Mouse (Mus musculus): ENCODE measurements around the gene Olfr1229. TPM values are rescaled to one million over a fixed set of nuclear protein-coding genes. Genes with fewer than 3 reads are reported as not detected.

Olfr1229 gene
- polyA plus RNA-seq (2012; ENCODE audit: insufficient read depth, low replicate concordance) = not detected in 2 replicates

DNA sequence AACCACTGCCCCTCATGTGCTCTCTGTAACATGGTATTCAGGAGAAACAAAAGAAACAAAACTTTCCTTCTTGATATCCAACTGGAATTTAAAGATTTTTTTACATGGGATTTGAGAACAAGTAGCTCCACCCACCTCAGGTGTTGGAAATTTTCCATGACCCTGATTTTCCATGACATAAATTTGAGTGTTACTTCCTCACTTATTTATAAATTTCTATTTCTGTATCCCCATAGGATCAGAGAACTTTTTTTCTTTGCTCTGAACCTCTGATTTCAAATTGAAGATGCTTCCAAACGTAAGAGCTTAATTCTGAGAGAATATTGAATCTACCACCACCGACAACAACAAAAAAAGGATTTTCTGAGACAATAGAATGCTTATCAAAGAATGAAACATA lies at the start of gene Olfr1229:
TSS of gene Olfr1229 (minus strand) at position 101 of the 400 bp plus-strand sequence.
- Histone ChIP-seq H3K9me3 (no peaks in the 10 kb centered on the region), H3K27me3 (replicated peaks) (no peaks in the 10 kb centered on the region), H3K36me3 (replicated peaks; ENCODE audit: low read length) (no peaks in the 10 kb centered on the region), H3K4me1 (no peaks in the 10 kb centered on the region), H3K4me3 (replicated peaks) (no peak within 1 kb of the TSS)
- TF ChIP-seq GATA1 (IDR thresholded peaks at IDR 0.05; ENCODE audit: borderline replicate concordance, low read length) = no peak
- no peak for TF ChIP-seq FLI1 (IDR thresholded peaks at IDR 0.05; ENCODE audit: low read length)

DNA sequence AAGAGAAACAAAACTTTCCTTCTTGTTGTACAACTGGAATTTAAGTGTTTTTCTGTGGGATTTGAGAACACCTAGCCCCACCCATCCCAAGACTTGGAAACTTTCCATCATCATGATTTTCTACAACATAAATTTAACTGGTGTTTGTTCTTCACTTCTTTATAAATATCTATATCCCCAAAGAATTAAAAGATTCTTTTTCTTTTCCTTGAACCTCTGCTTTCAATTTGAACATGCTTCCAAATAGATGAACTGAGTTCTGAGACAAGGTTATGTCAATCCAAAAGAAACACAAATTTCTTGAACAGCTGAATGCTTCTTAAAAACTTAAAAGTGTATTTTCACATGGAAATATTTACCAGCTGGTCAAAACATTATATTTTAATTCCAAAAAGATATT lies 41.8 kb upstream of the Olfr1229 start, which contains the start of gene Olfr1232:
TSS of gene Olfr1232 (minus strand) at position 101 of the 400 bp plus-strand sequence.
- Histone ChIP-seq H3K27me3 (replicated peaks) (no peaks in the 10 kb centered on the region), H3K4me1 (no peaks in the 10 kb centered on the region), H3K4me3 (replicated peaks) (no peak within 1 kb of the TSS), H3K9me3 (no peaks in the 10 kb centered on the region), H3K36me3 (replicated peaks; ENCODE audit: low read length) (no peaks in the 10 kb centered on the region)
- no peak for TF ChIP-seq FLI1 (IDR thresholded peaks at IDR 0.05; ENCODE audit: low read length)
- no peak for TF ChIP-seq GATA1 (IDR thresholded peaks at IDR 0.05; ENCODE audit: borderline replicate concordance, low read length)

GRCm38 (mm10) chr2:89306974-89307373 lies 19.2 kb upstream of the Olfr1229 start, which contains the start of gene Olfr1231:
Olfr1231 (minus strand) TSS chr2:89307074.
- Histone ChIP-seq H3K27me3 (replicated peaks) (no peaks in the 10 kb centered on the region), H3K4me1 (no peaks in the 10 kb centered on the region), H3K4me3 (replicated peaks) (no peak within 1 kb of the TSS), H3K9me3 (0 out of 2 replicates have a peak, but pooled peaks cover 5% of the 10 kb centered on the region), H3K36me3 (replicated peaks; ENCODE audit: low read length) (no peaks in the 10 kb centered on the region)
- TF ChIP-seq FLI1 (IDR thresholded peaks at IDR 0.05; ENCODE audit: low read length) (no peak), GATA1 (IDR thresholded peaks at IDR 0.05; ENCODE audit: borderline replicate concordance, low read length) (no peak)

- Histone ChIP-seq H3K4me3 (replicated peaks) (no peak within 1 kb of the TSS), H3K4me1 (no peaks in the 10 kb centered on the region), H3K27me3 (replicated peaks) (no peaks in the 10 kb centered on the region), H3K36me3 (replicated peaks; ENCODE audit: low read length) (no peaks in the 10 kb centered on the region), H3K9me3 (no peaks in the 10 kb centered on the region)
- no peak for TF ChIP-seq FLI1 (IDR thresholded peaks at IDR 0.05; ENCODE audit: low read length)
- no peak for TF ChIP-seq GATA1 (IDR thresholded peaks at IDR 0.05; ENCODE audit: borderline replicate concordance, low read length)
Observed at GRCm38 (mm10) chr2:89297168-89297567, 9.4 kb upstream of the Olfr1229 start, which contains the start of gene Olfr1230. Olfr1230 (minus strand) TSS chr2:89297268.

DNA sequence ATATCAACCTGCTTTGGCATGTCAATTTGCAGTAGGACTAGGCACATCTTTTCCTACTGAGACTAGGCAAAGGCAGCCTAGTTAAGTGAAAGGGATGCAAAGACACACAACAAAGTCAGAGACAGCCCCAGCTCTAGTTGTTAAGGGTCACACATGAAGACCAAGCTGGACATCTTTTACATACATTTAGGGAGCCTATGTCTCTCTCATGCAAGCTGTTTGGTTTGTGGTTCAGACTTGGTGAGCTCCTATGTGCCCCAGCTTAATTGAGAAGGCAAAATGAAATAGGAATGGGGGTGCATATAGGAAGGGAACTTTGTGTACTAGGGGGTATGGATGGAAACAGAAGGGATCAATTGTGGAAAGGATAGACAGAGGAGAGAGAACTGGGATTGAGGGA lies 33.9 kb downstream of the Olfr1229 start, which contains the start of gene Olfr1228:
TSS of gene Olfr1228 (minus strand) at position 101 of the 400 bp plus-strand sequence.
- TF ChIP-seq FLI1 (IDR thresholded peaks at IDR 0.05; ENCODE audit: low read length) (no peak), GATA1 (IDR thresholded peaks at IDR 0.05; ENCODE audit: borderline replicate concordance, low read length) (no peak)
- Histone ChIP-seq H3K4me1 (no peaks in the 10 kb centered on the region), H3K36me3 (replicated peaks; ENCODE audit: low read length) (no peaks in the 10 kb centered on the region), H3K9me3 (no peaks in the 10 kb centered on the region), H3K27me3 (replicated peaks) (no peaks in the 10 kb centered on the region), H3K4me3 (replicated peaks) (no peak within 1 kb of the TSS)

Other genes with a start within 250 kb of the Olfr1229 start
- gene Olfr1218, start 226.8 kb downstream of the Olfr1229 start, polyA plus RNA-seq (2012; ENCODE audit: insufficient read depth, low replicate concordance) = not detected in 2 replicates
- gene Olfr1219, start 204.5 kb downstream of the Olfr1229 start, polyA plus RNA-seq (2012; ENCODE audit: insufficient read depth, low replicate concordance) = not detected in 2 replicates
- gene Olfr1220, start 181.2 kb downstream of the Olfr1229 start, polyA plus RNA-seq (2012; ENCODE audit: insufficient read depth, low replicate concordance) = not detected in 2 replicates
- gene Olfr1221, start 170.7 kb downstream of the Olfr1229 start, polyA plus RNA-seq (2012; ENCODE audit: insufficient read depth, low replicate concordance) = not detected in 2 replicates
- not detected in 2 replicates for gene Olfr1222, start 155.0 kb downstream of the Olfr1229 start, polyA plus RNA-seq (2012; ENCODE audit: insufficient read depth, low replicate concordance)
- gene Olfr1223, start 136.5 kb downstream of the Olfr1229 start, polyA plus RNA-seq (2012; ENCODE audit: insufficient read depth, low replicate concordance) = not detected in 2 replicates
- not detected in 2 replicates for gene Olfr1224-ps1, start 123.9 kb downstream of the Olfr1229 start, polyA plus RNA-seq (2012; ENCODE audit: insufficient read depth, low replicate concordance)
- gene Olfr1225, start 113.3 kb downstream of the Olfr1229 start, polyA plus RNA-seq (2012; ENCODE audit: insufficient read depth, low replicate concordance) = not detected in 2 replicates
- gene Olfr1226, start 88.0 kb downstream of the Olfr1229 start, polyA plus RNA-seq (2012; ENCODE audit: insufficient read depth, low replicate concordance) = not detected in 2 replicates
- gene Olfr1228, start 34.0 kb downstream of the Olfr1229 start, polyA plus RNA-seq (2012; ENCODE audit: insufficient read depth, low replicate concordance) = not detected in 2 replicates
- gene Olfr1230, start 9.3 kb upstream of the Olfr1229 start, polyA plus RNA-seq (2012; ENCODE audit: insufficient read depth, low replicate concordance) = not detected in 2 replicates
- not detected in 2 replicates for gene Olfr1231, start 19.1 kb upstream of the Olfr1229 start, polyA plus RNA-seq (2012; ENCODE audit: insufficient read depth, low replicate concordance)
- gene Olfr1232, start 41.7 kb upstream of the Olfr1229 start, polyA plus RNA-seq (2012; ENCODE audit: insufficient read depth, low replicate concordance) = not detected in 2 replicates
- not detected in 2 replicates for gene Olfr1233, start 54.4 kb upstream of the Olfr1229 start, polyA plus RNA-seq (2012; ENCODE audit: insufficient read depth, low replicate concordance)
- not detected in 2 replicates for gene Olfr1234, start 76.9 kb upstream of the Olfr1229 start, polyA plus RNA-seq (2012; ENCODE audit: insufficient read depth, low replicate concordance)
- gene Olfr1238, start 121.7 kb upstream of the Olfr1229 start, polyA plus RNA-seq (2012; ENCODE audit: insufficient read depth, low replicate concordance) = not detected in 2 replicates
- not detected in 2 replicates for gene Olfr1239, start 132.4 kb upstream of the Olfr1229 start, polyA plus RNA-seq (2012; ENCODE audit: insufficient read depth, low replicate concordance)
- gene Olfr1240, start 155.0 kb upstream of the Olfr1229 start, polyA plus RNA-seq (2012; ENCODE audit: insufficient read depth, low replicate concordance) = 0.07 TPM in 1 of 2 replicates, not detected in the other
- not detected in 2 replicates for gene Olfr1241, start 199.1 kb upstream of the Olfr1229 start, polyA plus RNA-seq (2012; ENCODE audit: insufficient read depth, low replicate concordance)
- gene Olfr1242, start 210.3 kb upstream of the Olfr1229 start, polyA plus RNA-seq (2012; ENCODE audit: insufficient read depth, low replicate concordance) = not detected in 2 replicates
- 2.7 TPM in 1 of 2 replicates, not detected in the other for gene Olfr1243, start 243.5 kb upstream of the Olfr1229 start, polyA plus RNA-seq (2012; ENCODE audit: insufficient read depth, low replicate concordance)